Mouse (Mus musculus): ENCODE measurements at regions not wholly inside any gene's neighbourhood (a gene's known extent, or its start where the extent isn't known, plus 50 kb on each side); places are given as distances from the start of the nearest gene placed in this dataset.

GRCm38 (mm10) chr8:103859130-103859529 is 242.3 kb upstream of the Cdh5 start:
- no peak for ATAC-seq (ENCODE audit: insufficient number of reproducible peaks, insufficient read depth, low FRiP score, low read depth)
- WGBS, result 97% methylated on average over 1 of the region's 1 CpGs

DNA sequence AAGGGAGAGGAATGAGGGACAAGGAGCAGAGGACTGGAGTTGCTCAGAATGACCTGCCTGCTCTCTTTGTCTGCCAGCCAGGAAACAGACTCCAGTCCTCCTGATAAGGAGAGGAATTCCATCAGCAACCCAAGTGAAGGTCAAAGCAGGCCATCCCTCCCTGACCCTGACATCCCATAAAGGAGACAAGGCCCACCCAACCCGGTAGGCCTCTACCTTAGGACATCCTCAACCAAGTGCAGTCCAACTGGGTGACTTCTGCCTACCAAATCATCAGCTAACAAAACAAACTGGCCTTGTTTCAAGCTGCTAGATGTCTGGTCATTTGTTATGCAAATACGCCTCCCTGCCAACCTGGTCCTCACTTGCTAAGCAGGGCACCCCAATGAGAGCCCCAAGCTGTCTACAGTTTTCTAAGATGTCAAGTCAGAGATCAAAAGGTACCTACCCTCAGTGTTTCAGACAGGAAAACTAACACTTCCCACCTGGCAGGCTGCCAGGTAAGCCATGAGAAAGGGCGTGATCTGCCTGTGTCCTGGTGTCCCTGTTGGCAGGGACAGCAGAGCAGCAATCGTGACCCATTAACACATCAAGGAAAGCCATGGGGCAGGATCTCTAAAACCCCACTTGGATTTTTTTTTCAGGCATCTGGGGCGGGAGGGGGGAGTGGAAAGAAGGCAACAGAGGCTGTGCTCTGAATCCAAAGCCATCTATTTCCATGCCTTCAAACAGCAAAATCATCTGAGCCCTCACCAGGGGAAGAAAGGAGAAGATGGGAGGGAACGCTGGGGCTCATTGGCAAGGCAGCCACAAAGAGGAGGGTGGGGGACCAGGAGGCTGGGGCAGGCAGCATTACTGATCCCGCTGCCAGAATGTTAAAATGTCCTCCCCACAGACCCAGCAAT is 227.6 kb upstream of the Cdh5 start:
- H3K36me3 ChIP-seq (ENCODE audit: control insufficient read depth, insufficient read depth, low read length), result no peaks in the 10 kb centered on the region
- 0 out of 2 replicates have a peak, but pooled peaks cover 5% of the 10 kb centered on the region for H3K4me1 ChIP-seq (ENCODE audit: control insufficient read depth, insufficient read depth, low read length)
- ATAC-seq (ENCODE audit: insufficient number of reproducible peaks, insufficient read depth, low FRiP score, low read depth), result peak; percentile 70
- WGBS, result 29% methylated on average over 7 of the region's 7 CpGs
- H3K4me2 ChIP-seq (replicated peaks; ENCODE audit: low read depth, low read length), result no peak overlapping the region
- no peaks in the 10 kb centered on the region for H3K27me3 ChIP-seq (ENCODE audit: control insufficient read depth, insufficient read depth, low read length)
- H3K4me3 ChIP-seq (ENCODE audit: low read depth, low read length), result no peak overlapping the region
- H3K9me3 ChIP-seq (ENCODE audit: control insufficient read depth, low read depth, low read length), result no peaks in the 10 kb centered on the region
- H3K9ac ChIP-seq (replicated peaks; ENCODE audit: low read depth, low read length), result no peak overlapping the region
- no peak overlapping the region for H3K27ac ChIP-seq (ENCODE audit: low read length)

More at GRCm38 (mm10) chr8:103859130-103859529, 242.3 kb upstream of the Cdh5 start:
- Histone ChIP-seq H3K4me2 (replicated peaks; ENCODE audit: low read depth, low read length) (no peak overlapping the region), H3K27me3 (ENCODE audit: control insufficient read depth, insufficient read depth, low read length) (no peaks in the 10 kb centered on the region), H3K9me3 (ENCODE audit: control insufficient read depth, low read depth, low read length) (no peaks in the 10 kb centered on the region), H3K27ac (ENCODE audit: low read length) (no peak overlapping the region), H3K9ac (replicated peaks; ENCODE audit: low read depth, low read length) (no peak overlapping the region), H3K4me1 (ENCODE audit: control insufficient read depth, insufficient read depth, low read length) (no peaks in the 10 kb centered on the region), H3K4me3 (ENCODE audit: low read depth, low read length) (no peak overlapping the region), H3K36me3 (ENCODE audit: control insufficient read depth, insufficient read depth, low read length) (no peaks in the 10 kb centered on the region)

GRCm38 (mm10) chr8:103874506-103874905 is 226.9 kb upstream of the Cdh5 start:
- H3K4me1 ChIP-seq (ENCODE audit: control insufficient read depth, insufficient read depth, low read length), result 0 out of 2 replicates have a peak, but pooled peaks cover 5% of the 10 kb centered on the region
- H3K9ac ChIP-seq (replicated peaks; ENCODE audit: low read depth, low read length), result no peak overlapping the region
- no peak overlapping the region for H3K4me2 ChIP-seq (replicated peaks; ENCODE audit: low read depth, low read length)
- no peak overlapping the region for H3K27ac ChIP-seq (ENCODE audit: low read length)
- ATAC-seq (ENCODE audit: insufficient number of reproducible peaks, insufficient read depth, low FRiP score, low read depth), result no peak
- no peaks in the 10 kb centered on the region for H3K36me3 ChIP-seq (ENCODE audit: control insufficient read depth, insufficient read depth, low read length)
- WGBS, result 67% methylated on average over 8 of the region's 8 CpGs
- no peaks in the 10 kb centered on the region for H3K27me3 ChIP-seq (ENCODE audit: control insufficient read depth, insufficient read depth, low read length)
- H3K4me3 ChIP-seq (ENCODE audit: low read depth, low read length), result no peak overlapping the region
- no peaks in the 10 kb centered on the region for H3K9me3 ChIP-seq (ENCODE audit: control insufficient read depth, low read depth, low read length)

DNA sequence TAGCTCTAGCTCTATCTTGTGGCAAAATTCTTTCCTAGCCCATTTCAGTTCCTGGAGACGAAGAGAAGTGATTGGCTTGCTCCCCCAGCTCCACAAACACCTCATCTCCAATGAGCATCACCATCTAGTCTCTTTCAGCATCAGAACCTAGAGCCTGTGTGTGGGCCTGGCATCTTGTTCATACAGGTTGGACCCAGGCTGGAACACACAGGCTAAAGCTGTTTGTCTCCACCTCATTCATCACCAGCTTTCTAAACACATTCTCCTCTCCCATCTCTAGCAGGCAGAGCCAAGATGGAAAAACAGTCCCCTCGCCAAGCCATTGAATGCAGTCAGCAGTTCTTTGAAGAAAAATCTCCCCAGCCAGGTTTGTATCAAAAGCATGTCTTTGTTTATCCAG is 221.9 kb upstream of the Cdh5 start:
- Histone ChIP-seq H3K27me3 (ENCODE audit: control insufficient read depth, insufficient read depth, low read length) (no peaks in the 10 kb centered on the region), H3K9ac (replicated peaks; ENCODE audit: low read depth, low read length) (no peak overlapping the region), H3K9me3 (ENCODE audit: control insufficient read depth, low read depth, low read length) (no peaks in the 10 kb centered on the region), H3K27ac (ENCODE audit: low read length) (no peak overlapping the region), H3K36me3 (ENCODE audit: control insufficient read depth, insufficient read depth, low read length) (no peaks in the 10 kb centered on the region), H3K4me2 (replicated peaks; ENCODE audit: low read depth, low read length) (no peak overlapping the region), H3K4me1 (ENCODE audit: control insufficient read depth, insufficient read depth, low read length) (0 out of 2 replicates have a peak, but pooled peaks cover 5% of the 10 kb centered on the region), H3K4me3 (ENCODE audit: low read depth, low read length) (no peak overlapping the region)
- 76% methylated on average over 2 of the region's 2 CpGs for WGBS
- ATAC-seq (ENCODE audit: insufficient number of reproducible peaks, insufficient read depth, low FRiP score, low read depth), result no peak

- Histone ChIP-seq H3K27ac (ENCODE audit: low read length) (no peak overlapping the region), H3K9ac (replicated peaks; ENCODE audit: low read depth, low read length) (no peak overlapping the region), H3K9me3 (ENCODE audit: control insufficient read depth, low read depth, low read length) (no peaks in the 10 kb centered on the region), H3K4me2 (replicated peaks; ENCODE audit: low read depth, low read length) (no peak overlapping the region), H3K4me1 (ENCODE audit: control insufficient read depth, insufficient read depth, low read length) (0 out of 2 replicates have a peak, but pooled peaks cover 5% of the 10 kb centered on the region), H3K27me3 (ENCODE audit: control insufficient read depth, insufficient read depth, low read length) (no peaks in the 10 kb centered on the region), H3K36me3 (ENCODE audit: control insufficient read depth, insufficient read depth, low read length) (no peaks in the 10 kb centered on the region), H3K4me3 (ENCODE audit: low read depth, low read length) (no peak overlapping the region)
- WGBS, result 83% methylated on average over 14 of the region's 14 CpGs
- no peak for ATAC-seq (ENCODE audit: insufficient number of reproducible peaks, insufficient read depth, low FRiP score, low read depth)
These were observed 220.8 kb upstream of the Cdh5 start for GRCm38 (mm10) chr8:103880431-103881145.

- no peak overlapping the region for H3K4me2 ChIP-seq (replicated peaks; ENCODE audit: low read depth, low read length)
- H3K36me3 ChIP-seq (ENCODE audit: control insufficient read depth, insufficient read depth, low read length), result no peaks in the 10 kb centered on the region
- WGBS, result 46% methylated on average over 3 of the region's 3 CpGs
- no peak for ATAC-seq (ENCODE audit: insufficient number of reproducible peaks, insufficient read depth, low FRiP score, low read depth)
- H3K9me3 ChIP-seq (ENCODE audit: control insufficient read depth, low read depth, low read length), result no peaks in the 10 kb centered on the region
- no peak overlapping the region for H3K27ac ChIP-seq (ENCODE audit: low read length)
- H3K4me3 ChIP-seq (ENCODE audit: low read depth, low read length), result no peak overlapping the region
- 0 out of 2 replicates have a peak, but pooled peaks cover 5% of the 10 kb centered on the region for H3K4me1 ChIP-seq (ENCODE audit: control insufficient read depth, insufficient read depth, low read length)
- no peak overlapping the region for H3K9ac ChIP-seq (replicated peaks; ENCODE audit: low read depth, low read length)
- H3K27me3 ChIP-seq (ENCODE audit: control insufficient read depth, insufficient read depth, low read length), result no peaks in the 10 kb centered on the region
These were observed 220.3 kb upstream of the Cdh5 start for GRCm38 (mm10) chr8:103881146-103881486.

- whole genome bisulfite sequencing, result 86% methylated on average over 12 of the region's 12 CpGs
- Histone ChIP-seq H3K4me2 (replicated peaks; ENCODE audit: low read depth, low read length) (no peak overlapping the region), H3K27me3 (ENCODE audit: control insufficient read depth, insufficient read depth, low read length) (no peaks in the 10 kb centered on the region), H3K9ac (replicated peaks; ENCODE audit: low read depth, low read length) (no peak overlapping the region), H3K36me3 (ENCODE audit: control insufficient read depth, insufficient read depth, low read length) (no peaks in the 10 kb centered on the region), H3K4me1 (ENCODE audit: control insufficient read depth, insufficient read depth, low read length) (0 out of 2 replicates have a peak, but pooled peaks cover 5% of the 10 kb centered on the region), H3K4me3 (ENCODE audit: low read depth, low read length) (no peak overlapping the region), H3K27ac (ENCODE audit: low read length) (no peak overlapping the region), H3K9me3 (ENCODE audit: control insufficient read depth, low read depth, low read length) (no peaks in the 10 kb centered on the region)
- ATAC-seq (ENCODE audit: insufficient number of reproducible peaks, insufficient read depth, low FRiP score, low read depth), result no peak
These were observed 216.3 kb upstream of the Cdh5 start for GRCm38 (mm10) chr8:103884873-103885780.

- H3K36me3 ChIP-seq (ENCODE audit: control insufficient read depth, insufficient read depth, low read length), result no peaks in the 10 kb centered on the region
- H3K9me3 ChIP-seq (ENCODE audit: control insufficient read depth, low read depth, low read length), result no peaks in the 10 kb centered on the region
- no peak for ATAC-seq (ENCODE audit: insufficient number of reproducible peaks, insufficient read depth, low FRiP score, low read depth)
- H3K4me2 ChIP-seq (replicated peaks; ENCODE audit: low read depth, low read length), result no peak overlapping the region
- H3K4me1 ChIP-seq (ENCODE audit: control insufficient read depth, insufficient read depth, low read length), result no peaks in the 10 kb centered on the region
- H3K9ac ChIP-seq (replicated peaks; ENCODE audit: low read depth, low read length), result no peak overlapping the region
- no peak overlapping the region for H3K27ac ChIP-seq (ENCODE audit: low read length)
- no peaks in the 10 kb centered on the region for H3K27me3 ChIP-seq (ENCODE audit: control insufficient read depth, insufficient read depth, low read length)
- no peak overlapping the region for H3K4me3 ChIP-seq (ENCODE audit: low read depth, low read length)
- 72% methylated on average over 6 of the region's 6 CpGs for WGBS
These were observed 206.8 kb upstream of the Cdh5 start for GRCm38 (mm10) chr8:103894589-103894988.
